Mouse (Mus musculus) heart, postnatal 0 days (tissue): Measurements from ENCODE around the gene Gm10644.

Experiments used
- CTCF ChIP-seq: IDR thresholded peaks from 2 replicates; pipeline ENCODE4 v1.5.1; 2016; ENCODE audit warnings: antibody characterized with exemption, control low read depth, low read depth
- EP300 ChIP-seq: IDR thresholded peaks from 2 replicates; pipeline ENCODE4 v1.6.1; 2016; ENCODE audit warnings: antibody characterized with exemption, low read depth

GRCm38 (mm10) chr8:83976101-83976630 lies 21.2 kb upstream of the Gm10644 start:
- peak; percentile 44 for TF ChIP-seq CTCF
- TF ChIP-seq EP300 = no peak
